Mouse (Mus musculus): ENCODE data around the gene Abr. TPM values are rescaled to one million over a fixed set of nuclear protein-coding genes. Genes with fewer than 3 reads are reported as not detected.

Gene Abr
- polyA plus RNA-seq, 1 experiment from 2014 or later: 37.5 TPM

GRCm38 (mm10) chr11:76548153-76548721 is 73.9 kb downstream of the Abr start:
- 91% methylated on average over 4 of the region's 4 CpGs for WGBS
- no peaks in the 10 kb centered on the region for H3K36me3 ChIP-seq
- no peak overlapping the region for H3K27ac ChIP-seq
- peaks cover 11% of the 10 kb centered on the region; the same call in 1 of the 2 replicates for H3K4me1 ChIP-seq
- no peak for ATAC-seq (ENCODE audit: low FRiP score, low read depth)
- no peaks in the 10 kb centered on the region for H3K27me3 ChIP-seq
- H3K4me2 ChIP-seq (replicated peaks): no peak overlapping the region
- no peak overlapping the region for H3K9ac ChIP-seq
- no peaks in the 10 kb centered on the region for H3K9me3 ChIP-seq
- H3K4me3 ChIP-seq: no peak overlapping the region

DNA sequence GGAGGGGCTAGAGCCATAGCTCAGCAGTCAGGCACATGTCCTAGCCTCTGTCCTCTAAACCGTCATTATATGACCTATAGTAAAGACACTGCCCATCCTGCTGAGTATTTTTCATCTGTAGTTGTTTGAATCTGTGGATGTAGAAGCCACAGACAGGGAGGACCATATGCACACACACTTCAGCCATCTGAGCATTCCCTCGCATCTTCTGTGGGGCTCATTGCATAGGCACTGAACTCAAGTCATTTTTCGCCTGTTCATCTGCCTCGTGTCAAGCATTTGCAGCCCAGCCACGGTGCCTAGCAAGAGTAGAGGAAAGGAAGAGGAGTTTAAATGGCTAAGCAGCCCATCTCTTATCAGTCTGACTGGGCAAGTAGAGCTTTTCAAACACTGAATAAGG is 74.7 kb downstream of the Abr start:
- no peak overlapping the region for H3K27ac ChIP-seq
- H3K9me3 ChIP-seq: no peaks in the 10 kb centered on the region
- no peak overlapping the region for H3K4me2 ChIP-seq (replicated peaks)
- H3K4me3 ChIP-seq: no peak overlapping the region
- no peak for ATAC-seq (ENCODE audit: low FRiP score, low read depth)
- WGBS: 61% methylated on average over 5 of the region's 5 CpGs
- H3K36me3 ChIP-seq: no peaks in the 10 kb centered on the region
- no peaks in the 10 kb centered on the region for H3K27me3 ChIP-seq
- peak overlapping the region; percentile 9; the same call in 1 of the 2 replicates for H3K9ac ChIP-seq
- H3K4me1 ChIP-seq: peaks cover 11% of the 10 kb centered on the region; the same call in 1 of the 2 replicates

- H3K36me3 ChIP-seq: no peaks in the 10 kb centered on the region
- WGBS: 65% methylated on average over 4 of the region's 4 CpGs
- H3K27me3 ChIP-seq: no peaks in the 10 kb centered on the region
- H3K27ac ChIP-seq: no peak overlapping the region
- ATAC-seq (ENCODE audit: low FRiP score, low read depth): no peak
- no peak overlapping the region for H3K9ac ChIP-seq
- no peaks in the 10 kb centered on the region for H3K9me3 ChIP-seq
- H3K4me2 ChIP-seq (replicated peaks): no peak overlapping the region
- H3K4me1 ChIP-seq: peaks cover 11% of the 10 kb centered on the region; the same call in 1 of the 2 replicates
- no peak overlapping the region for H3K4me3 ChIP-seq
Measured at GRCm38 (mm10) chr11:76546431-76546830, 75.7 kb downstream of the Abr start.

GRCm38 (mm10) chr11:76543300-76543699 is 78.8 kb downstream of the Abr start:
- peaks cover 11% of the 10 kb centered on the region; the same call in 1 of the 2 replicates for H3K4me1 ChIP-seq
- whole genome bisulfite sequencing: 79% methylated on average over 5 of the region's 5 CpGs

GRCm38 (mm10) chr11:76540973-76541372 is 81.1 kb downstream of the Abr start:
- no peak overlapping the region for H3K9ac ChIP-seq
- 37% methylated on average over 1 of the region's 1 CpGs for WGBS
- H3K27me3 ChIP-seq: no peaks in the 10 kb centered on the region
- no peak overlapping the region for H3K27ac ChIP-seq
- no peak overlapping the region for H3K4me3 ChIP-seq
- no peaks in the 10 kb centered on the region for H3K9me3 ChIP-seq
- no peaks in the 10 kb centered on the region for H3K36me3 ChIP-seq
- H3K4me1 ChIP-seq: no peaks in the 10 kb centered on the region
- no peak for ATAC-seq (ENCODE audit: low FRiP score, low read depth)
- H3K4me2 ChIP-seq (replicated peaks): no peak overlapping the region

More at GRCm38 (mm10) chr11:76543300-76543699, 78.8 kb downstream of the Abr start:
- H3K27ac ChIP-seq: no peak overlapping the region
- H3K4me3 ChIP-seq: no peak overlapping the region
- no peak for ATAC-seq (ENCODE audit: low FRiP score, low read depth)
- no peaks in the 10 kb centered on the region for H3K36me3 ChIP-seq
- no peaks in the 10 kb centered on the region for H3K27me3 ChIP-seq
- no peak overlapping the region for H3K9ac ChIP-seq
- H3K9me3 ChIP-seq: no peaks in the 10 kb centered on the region
- no peak overlapping the region for H3K4me2 ChIP-seq (replicated peaks)

GRCm38 (mm10) chr11:76537401-76537800 is 84.7 kb downstream of the Abr start:
- no peak overlapping the region for H3K4me3 ChIP-seq
- 78% methylated on average over 3 of the region's 3 CpGs for WGBS
- H3K9me3 ChIP-seq: no peaks in the 10 kb centered on the region; the same call in 1 of the 2 replicates
- H3K27ac ChIP-seq: no peak overlapping the region
- no peaks in the 10 kb centered on the region for H3K27me3 ChIP-seq
- no peaks in the 10 kb centered on the region for H3K4me1 ChIP-seq
- peaks cover 6% of the 10 kb centered on the region; the same call in 1 of the 2 replicates for H3K36me3 ChIP-seq
- ATAC-seq (ENCODE audit: low FRiP score, low read depth): no peak
- H3K9ac ChIP-seq: no peak overlapping the region
- no peak overlapping the region for H3K4me2 ChIP-seq (replicated peaks)

DNA sequence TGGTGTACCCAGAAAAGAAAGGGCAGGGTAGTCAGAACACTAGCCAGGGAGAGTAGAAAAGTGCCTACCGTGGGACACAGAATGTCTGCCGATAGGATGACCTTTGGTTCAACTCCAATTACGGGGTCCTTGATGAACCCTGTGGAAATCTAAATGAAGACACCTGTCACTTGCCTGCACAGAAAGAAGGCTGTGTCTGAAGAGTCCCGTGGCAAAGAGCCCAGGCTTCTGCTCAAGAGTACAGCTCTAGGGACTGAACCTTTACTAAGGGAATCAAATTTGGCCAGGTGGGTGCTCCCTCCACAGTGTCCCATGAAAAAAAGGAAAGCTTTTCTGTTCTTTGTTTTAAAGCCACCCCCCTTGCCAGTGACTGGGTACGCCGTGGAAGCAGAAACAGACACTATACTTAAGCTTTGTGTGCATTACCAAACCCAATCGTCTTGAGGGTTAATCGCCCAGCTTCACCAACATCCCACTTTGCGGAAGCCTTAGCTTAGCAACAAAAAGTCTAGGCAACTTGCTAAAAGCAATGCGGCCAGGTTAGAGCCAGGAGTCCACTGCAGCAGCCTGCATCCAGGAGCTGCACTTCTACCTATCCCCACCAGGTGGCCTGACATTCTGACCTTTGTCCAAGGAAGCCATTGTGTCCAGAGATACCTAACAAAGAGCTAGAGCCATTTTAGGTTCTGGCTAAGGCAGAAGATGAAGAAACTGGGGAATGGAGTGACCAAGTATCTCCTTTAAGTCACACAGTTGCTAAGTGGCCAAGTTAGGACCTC is 85.3 kb downstream of the Abr start:
- 72% methylated on average over 10 of the region's 10 CpGs for WGBS

DNA sequence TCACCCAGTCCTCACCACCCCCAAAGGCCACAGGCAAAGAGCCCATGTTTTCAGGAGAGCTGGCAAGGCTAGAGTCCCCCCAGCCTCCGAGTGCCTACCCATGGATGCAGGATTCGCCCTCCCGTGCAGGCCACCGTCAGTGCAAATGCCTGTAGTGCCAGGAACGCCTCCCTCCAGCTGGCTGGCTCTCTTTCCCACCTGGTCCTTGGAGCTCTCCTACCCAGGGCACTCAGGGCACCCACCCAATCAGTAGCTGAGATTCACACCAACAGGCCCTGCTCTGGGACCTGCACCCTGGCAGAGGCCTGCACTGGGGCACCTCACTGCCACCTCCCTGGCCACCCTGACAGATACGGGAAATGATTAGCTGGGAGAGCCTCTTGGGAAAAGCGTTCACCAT is 90.1 kb downstream of the Abr start:
- WGBS: 91% methylated on average over 7 of the region's 7 CpGs
- Histone ChIP-seq H3K4me1 (peaks cover 19% of the 10 kb centered on the region), H3K4me2 (replicated peaks) (no peak overlapping the region), H3K27me3 (peaks cover 8% of the 10 kb centered on the region; the same call in 1 of the 2 replicates), H3K9ac (no peak overlapping the region), H3K36me3 (peaks cover 6% of the 10 kb centered on the region; the same call in 1 of the 2 replicates), H3K27ac (no peak overlapping the region), H3K9me3 (no peaks in the 10 kb centered on the region; the same call in 1 of the 2 replicates), H3K4me3 (no peak overlapping the region)
- ATAC-seq (ENCODE audit: low FRiP score, low read depth): no peak

More for the DNA sequence above, 85.3 kb downstream of the Abr start:
- Histone ChIP-seq H3K4me1 (no peaks in the 10 kb centered on the region), H3K4me3 (no peak overlapping the region), H3K4me2 (replicated peaks) (no peak overlapping the region), H3K9me3 (no peaks in the 10 kb centered on the region; the same call in 1 of the 2 replicates), H3K36me3 (peaks cover 6% of the 10 kb centered on the region; the same call in 1 of the 2 replicates), H3K27me3 (no peaks in the 10 kb centered on the region), H3K9ac (no peak overlapping the region), H3K27ac (no peak overlapping the region)
- ATAC-seq (ENCODE audit: low FRiP score, low read depth): no peak

DNA sequence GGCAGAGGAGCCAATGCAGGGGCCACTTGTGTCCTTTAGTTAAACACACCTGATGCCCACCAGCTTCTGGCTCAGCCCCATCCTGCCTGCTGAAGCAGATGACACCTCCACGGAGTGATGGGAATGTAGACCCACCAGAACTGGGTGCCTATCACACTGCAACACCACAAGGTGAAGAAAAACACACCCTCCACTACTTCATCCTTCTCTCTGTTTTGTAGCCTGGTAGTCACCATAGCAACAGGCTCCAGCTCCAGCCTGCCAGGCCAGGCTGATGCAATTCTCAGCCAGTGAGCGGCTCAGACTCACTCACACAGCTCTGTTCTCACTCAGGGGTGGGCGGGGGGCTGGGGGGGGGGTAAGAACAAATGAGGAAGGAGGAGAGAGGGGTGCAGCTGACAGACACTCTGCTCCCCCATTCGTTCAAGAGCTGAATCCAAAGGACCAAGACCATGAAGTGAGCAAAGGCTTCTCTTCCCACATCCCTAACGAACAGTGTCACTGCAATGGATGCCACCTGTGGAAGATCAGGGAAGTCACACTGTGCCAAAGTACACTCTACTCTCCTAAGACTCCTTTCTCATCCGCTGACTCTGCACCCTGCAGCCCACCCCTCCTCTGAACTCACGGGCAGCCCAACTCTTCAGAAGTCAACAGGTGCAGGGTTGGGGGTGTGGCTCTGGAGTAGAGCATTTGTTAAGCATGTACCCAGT is 91.0 kb downstream of the Abr start:
- peaks cover 6% of the 10 kb centered on the region; the same call in 1 of the 2 replicates for H3K36me3 ChIP-seq
- ATAC-seq (ENCODE audit: low FRiP score, low read depth): 0 out of 2 replicates have a peak, but pooled peaks have one; percentile 57
- H3K4me1 ChIP-seq: peaks cover 26% of the 10 kb centered on the region
- 38% methylated on average over 7 of the region's 7 CpGs for WGBS
- H3K27me3 ChIP-seq: peaks cover 8% of the 10 kb centered on the region
- H3K4me2 ChIP-seq (replicated peaks): no peak overlapping the region
- H3K4me3 ChIP-seq: no peak overlapping the region
- H3K9ac ChIP-seq: no peak overlapping the region
- no peaks in the 10 kb centered on the region; the same call in 1 of the 2 replicates for H3K9me3 ChIP-seq
- H3K27ac ChIP-seq: no peak overlapping the region

GRCm38 (mm10) chr11:76530168-76530935 is 91.8 kb downstream of the Abr start:
- 75% methylated on average over 15 of the region's 15 CpGs for WGBS
- Histone ChIP-seq H3K9ac (no peak overlapping the region), H3K36me3 (peaks cover 6% of the 10 kb centered on the region; the same call in 1 of the 2 replicates), H3K27me3 (peaks cover 8% of the 10 kb centered on the region), H3K4me2 (replicated peaks) (no peak overlapping the region), H3K4me1 (peaks cover 33% of the 10 kb centered on the region), H3K27ac (no peak overlapping the region), H3K4me3 (no peak overlapping the region), H3K9me3 (no peaks in the 10 kb centered on the region; the same call in 1 of the 2 replicates)
- ATAC-seq (ENCODE audit: low FRiP score, low read depth): no peak

- H3K4me1 ChIP-seq: peaks cover 40% of the 10 kb centered on the region
- 63% methylated on average over 6 of the region's 6 CpGs for WGBS
- H3K4me3 ChIP-seq: no peak overlapping the region
- H3K4me2 ChIP-seq (replicated peaks): no peak overlapping the region
- peaks cover 6% of the 10 kb centered on the region; the same call in 1 of the 2 replicates for H3K36me3 ChIP-seq
- no peak overlapping the region for H3K27ac ChIP-seq
- no peak overlapping the region for H3K9ac ChIP-seq
- peaks cover 8% of the 10 kb centered on the region for H3K27me3 ChIP-seq
- no peak for ATAC-seq (ENCODE audit: low FRiP score, low read depth)
- no peaks in the 10 kb centered on the region; the same call in 1 of the 2 replicates for H3K9me3 ChIP-seq
Measured at GRCm38 (mm10) chr11:76529352-76530141, 92.6 kb downstream of the Abr start.
